Comparison of ENCODE assay signal across 15 mouse cellular contexts in the genomic region with DNA sequence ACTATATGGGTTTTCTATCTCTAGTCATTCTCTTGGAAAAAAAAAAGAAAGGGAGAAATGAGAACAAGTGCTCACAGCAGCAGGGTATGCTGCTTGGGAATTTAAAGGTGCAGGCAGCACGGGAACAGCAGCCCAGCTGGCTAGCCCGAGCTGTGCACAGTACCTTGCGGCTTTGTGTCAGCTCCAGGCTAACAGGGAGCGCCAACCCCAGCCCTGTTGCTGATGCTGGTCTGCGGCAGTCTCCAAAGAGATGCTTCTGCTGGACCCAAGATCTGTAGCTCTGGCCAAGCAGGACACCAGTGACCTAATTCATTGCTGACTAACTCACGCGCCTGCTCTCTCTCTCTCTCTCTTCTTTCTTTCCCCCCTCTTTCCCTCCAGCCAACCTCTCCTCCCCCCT.
DNase-seq lines count a peak whose midpoint lies in the region; ATAC-seq lines count a peak whose summit lies in the region.
"Had no signal": no experiment of that assay in that cellular context is flagged by ENCODE, and none has a peak within 500 bp of the region (broad histone marks: within the 10 kb centered on the region; RNA-seq: fewer than 3 reads in every experiment).

No protein-coding gene starts in this region.

- H3K4me2 ChIP-seq in hindbrain, embryonic 13.5 days, result no peak overlapping the region
- H3K4me2 ChIP-seq in hindbrain, embryonic 12.5 days (replicated peaks), result no peak overlapping the region
- peak overlapping the region; percentile 20 for H3K4me2 ChIP-seq in midbrain, embryonic 16.5 days (ENCODE audit: low read length)
- no peak overlapping the region for H3K4me2 ChIP-seq in midbrain, embryonic 11.5 days
- H3K4me2 ChIP-seq: embryonic facial prominence, embryonic 13.5 days; heart, embryonic 12.5 days; limb, embryonic 13.5 days; neural tube, embryonic 12.5 days had no signal

- intact Hi-C loops in heart, postnatal 36 days (cut with DNase I), result no loop called here

- no peak for DNase-seq in cerebellum, adult 11 months
- no peak for DNase-seq in midbrain, embryonic 11.5 days (ENCODE audit: low spot score, missing footprints)
- DNase-seq in ovary, postnatal 36 days (ENCODE audit: low spot score), result no peak
- no peak for DNase-seq in heart, postnatal 36 days
- DNase-seq: adrenal gland, adult 2 months had no signal

- H3K9ac ChIP-seq in hindbrain, embryonic 13.5 days, result 0 out of 2 replicates have a peak overlapping the region, but pooled peaks have one; percentile 35
- no peak overlapping the region for H3K9ac ChIP-seq in hindbrain, embryonic 12.5 days
- H3K9ac ChIP-seq in midbrain, embryonic 16.5 days (ENCODE audit: low read depth, low read length), result no peak overlapping the region; the same call in 1 of the 2 replicates
- H3K9ac ChIP-seq in midbrain, embryonic 11.5 days (ENCODE audit: low read length), result no peak overlapping the region
- H3K9ac ChIP-seq: embryonic facial prominence, embryonic 13.5 days; heart, embryonic 12.5 days; limb, embryonic 13.5 days; liver, embryonic 14.5 days; neural tube, embryonic 12.5 days had no signal

- no peaks in the 10 kb centered on the region for H3K9me3 ChIP-seq in hindbrain, embryonic 13.5 days
- H3K9me3 ChIP-seq in hindbrain, embryonic 12.5 days (replicated peaks), result no peaks in the 10 kb centered on the region
- no peaks in the 10 kb centered on the region for H3K9me3 ChIP-seq in midbrain, embryonic 16.5 days (replicated peaks; ENCODE audit: control insufficient read depth, low read length, poor library complexity, severe bottlenecking)
- no peaks in the 10 kb centered on the region for H3K9me3 ChIP-seq in midbrain, embryonic 11.5 days (ENCODE audit: control insufficient read depth, low read length)
- H3K9me3 ChIP-seq: embryonic facial prominence, embryonic 13.5 days; heart, embryonic 12.5 days; limb, embryonic 13.5 days; neural tube, embryonic 12.5 days had no signal

- no peaks in the 10 kb centered on the region for H3K27me3 ChIP-seq in hindbrain, embryonic 13.5 days
- H3K27me3 ChIP-seq in hindbrain, embryonic 12.5 days, result no peaks in the 10 kb centered on the region
- H3K27me3 ChIP-seq in midbrain, embryonic 16.5 days (ENCODE audit: control insufficient read depth, insufficient read depth, low read depth, low read length), result no peaks in the 10 kb centered on the region
- no peaks in the 10 kb centered on the region for H3K27me3 ChIP-seq in midbrain, embryonic 11.5 days (ENCODE audit: control insufficient read depth, insufficient read depth, low read length)
- H3K27me3 ChIP-seq: embryonic facial prominence, embryonic 13.5 days; heart, embryonic 12.5 days; limb, embryonic 13.5 days; neural tube, embryonic 12.5 days had no signal

- ATAC-seq in cerebellum, adult (ENCODE audit: insufficient number of reproducible peaks, low FRiP score, low TSS enrichment), result peak; percentile 33; the same call in 1 of the 2 replicates
- ATAC-seq in hindbrain, embryonic 13.5 days (ENCODE audit: low FRiP score), result no peak
- ATAC-seq in hindbrain, embryonic 12.5 days (ENCODE audit: low FRiP score), result no peak
- no peak for ATAC-seq in midbrain, embryonic 16.5 days
- no peak for ATAC-seq in midbrain, embryonic 11.5 days (ENCODE audit: low FRiP score)

- H3K4me3 ChIP-seq in hindbrain, embryonic 13.5 days, result no peak overlapping the region
- no peak overlapping the region for H3K4me3 ChIP-seq in hindbrain, embryonic 12.5 days
- H3K4me3 ChIP-seq in midbrain, embryonic 16.5 days (ENCODE audit: low read depth, low read length), result no peak overlapping the region
- H3K4me3 ChIP-seq in midbrain, embryonic 11.5 days (ENCODE audit: low read depth, low read length), result no peak overlapping the region
- H3K4me3 ChIP-seq: embryonic facial prominence, embryonic 13.5 days; heart, embryonic 12.5 days; limb, embryonic 13.5 days; neural tube, embryonic 12.5 days had no signal

- 0 out of 2 replicates have a peak, but pooled peaks cover 3% of the 10 kb centered on the region for H3K4me1 ChIP-seq in hindbrain, embryonic 13.5 days (replicated peaks)
- H3K4me1 ChIP-seq in hindbrain, embryonic 12.5 days, result no peaks in the 10 kb centered on the region
- peaks cover 5% of the 10 kb centered on the region for H3K4me1 ChIP-seq in midbrain, embryonic 16.5 days (ENCODE audit: control insufficient read depth, insufficient read depth, low read length)
- no peaks in the 10 kb centered on the region for H3K4me1 ChIP-seq in midbrain, embryonic 11.5 days (ENCODE audit: control insufficient read depth, insufficient read depth, low read length)
- H3K4me1 ChIP-seq: embryonic facial prominence, embryonic 13.5 days; heart, embryonic 12.5 days; limb, embryonic 13.5 days; neural tube, embryonic 12.5 days had no signal

- 68% methylated on average over 7 of the region's 7 CpGs for WGBS in hindbrain, embryonic 13.5 days
- 66% methylated on average over 7 of the region's 7 CpGs for WGBS in hindbrain, embryonic 12.5 days
- WGBS in midbrain, embryonic 16.5 days, result 49% methylated on average over 7 of the region's 7 CpGs
- WGBS in midbrain, embryonic 11.5 days, result 69% methylated on average over 7 of the region's 7 CpGs

- H3K27ac ChIP-seq in hindbrain, embryonic 13.5 days, result no peak overlapping the region
- no peak overlapping the region for H3K27ac ChIP-seq in hindbrain, embryonic 12.5 days
- H3K27ac ChIP-seq in midbrain, embryonic 16.5 days (ENCODE audit: low read length), result peak overlapping the region; percentile 56
- H3K27ac ChIP-seq in midbrain, embryonic 11.5 days (ENCODE audit: low read depth, low read length), result no peak overlapping the region
- H3K27ac ChIP-seq: embryonic facial prominence, embryonic 13.5 days; limb, embryonic 13.5 days; liver, embryonic 14.5 days; neural tube, embryonic 12.5 days; stomach, postnatal 0 days had no signal

- no peaks in the 10 kb centered on the region for H3K36me3 ChIP-seq in hindbrain, embryonic 13.5 days
- H3K36me3 ChIP-seq in hindbrain, embryonic 12.5 days, result no peaks in the 10 kb centered on the region
- H3K36me3 ChIP-seq in midbrain, embryonic 16.5 days (ENCODE audit: control insufficient read depth, insufficient read depth, low read length), result no peaks in the 10 kb centered on the region
- H3K36me3 ChIP-seq in midbrain, embryonic 11.5 days (ENCODE audit: control insufficient read depth, insufficient read depth, low read length), result no peaks in the 10 kb centered on the region
- H3K36me3 ChIP-seq: embryonic facial prominence, embryonic 13.5 days; heart, embryonic 12.5 days; limb, embryonic 13.5 days; neural tube, embryonic 12.5 days had no signal
